Mouse (Mus musculus) kidney, postnatal 14 days (tissue): ENCODE measurements around the gene Ptgdr2.

ENCODE experiments used
- DNase-seq: peaks from one replicate; pipeline ENCODE4 v3.0.0; 2022; ENCODE audit warnings: mixed read lengths

The Ptgdr2 gene

DNA sequence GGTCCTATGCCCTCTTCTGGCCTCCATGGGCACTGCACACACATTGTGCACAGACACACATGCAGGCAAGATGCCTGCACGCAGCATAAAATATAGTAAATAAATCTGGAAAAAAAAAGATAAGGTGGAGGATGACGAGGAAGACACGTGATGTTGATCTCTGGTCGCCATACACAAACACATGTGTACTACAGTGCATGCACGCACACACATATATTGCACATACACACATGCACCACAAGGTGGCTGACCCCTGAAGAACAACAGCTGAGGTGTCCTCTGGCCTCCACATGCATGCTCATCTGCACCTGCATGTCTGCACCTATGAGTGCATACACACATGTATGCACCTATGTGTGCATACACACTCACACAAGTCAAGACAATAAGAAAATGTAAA lies 883 bp upstream of the Ptgdr2 start:
- DNase-seq: no peak

- DNase-seq: no peak
These were observed 1.8 kb downstream of the Ptgdr2 start for GRCm38 (mm10) chr19:10938771-10939170.

DNA sequence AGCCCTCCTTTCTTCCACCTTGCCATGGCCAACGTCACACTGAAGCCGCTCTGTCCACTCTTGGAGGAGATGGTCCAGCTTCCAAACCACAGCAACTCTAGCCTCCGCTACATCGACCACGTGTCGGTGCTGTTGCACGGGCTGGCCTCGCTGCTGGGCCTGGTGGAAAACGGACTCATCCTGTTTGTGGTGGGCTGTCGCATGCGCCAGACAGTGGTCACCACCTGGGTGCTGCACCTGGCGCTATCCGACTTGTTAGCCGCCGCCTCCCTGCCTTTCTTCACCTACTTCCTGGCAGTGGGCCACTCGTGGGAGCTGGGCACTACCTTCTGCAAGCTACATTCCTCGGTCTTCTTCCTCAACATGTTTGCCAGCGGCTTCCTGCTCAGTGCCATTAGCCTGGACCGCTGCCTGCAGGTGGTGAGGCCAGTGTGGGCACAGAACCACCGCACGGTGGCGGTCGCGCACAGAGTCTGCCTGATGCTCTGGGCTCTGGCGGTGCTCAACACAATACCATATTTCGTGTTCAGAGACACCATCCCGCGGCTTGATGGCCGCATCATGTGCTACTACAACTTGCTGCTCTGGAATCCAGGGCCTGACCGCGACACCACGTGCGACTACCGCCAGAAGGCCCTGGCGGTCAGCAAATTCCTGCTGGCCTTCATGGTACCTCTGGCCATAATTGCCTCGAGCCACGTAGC lies 3.3 kb downstream of the Ptgdr2 start:
- peak; percentile 80 for DNase-seq

DNA sequence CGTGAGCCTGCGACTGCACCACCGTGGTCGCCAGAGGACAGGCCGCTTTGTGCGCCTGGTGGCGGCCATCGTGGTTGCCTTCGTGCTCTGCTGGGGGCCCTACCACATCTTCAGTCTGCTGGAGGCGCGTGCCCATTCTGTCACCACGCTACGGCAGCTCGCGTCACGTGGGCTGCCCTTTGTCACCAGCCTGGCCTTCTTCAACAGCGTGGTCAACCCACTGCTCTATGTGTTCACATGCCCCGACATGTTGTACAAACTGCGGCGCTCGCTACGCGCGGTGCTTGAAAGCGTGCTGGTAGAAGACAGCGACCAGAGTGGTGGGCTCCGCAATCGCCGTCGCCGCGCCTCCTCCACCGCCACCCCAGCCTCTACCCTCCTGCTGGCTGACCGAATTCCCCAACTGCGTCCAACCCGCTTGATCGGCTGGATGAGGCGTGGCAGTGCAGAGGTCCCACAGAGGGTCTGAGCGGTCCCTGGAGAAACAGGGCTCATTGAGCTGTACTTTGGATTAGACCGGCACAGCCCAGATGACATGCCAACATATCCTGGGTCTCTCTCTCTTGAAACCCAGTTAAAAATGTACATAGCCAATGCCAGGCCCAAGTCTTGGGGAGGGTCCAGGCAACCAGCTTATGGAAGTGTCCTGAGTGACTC lies 4.0 kb downstream of the Ptgdr2 start:
- peak; percentile 19 for DNase-seq

DNA sequence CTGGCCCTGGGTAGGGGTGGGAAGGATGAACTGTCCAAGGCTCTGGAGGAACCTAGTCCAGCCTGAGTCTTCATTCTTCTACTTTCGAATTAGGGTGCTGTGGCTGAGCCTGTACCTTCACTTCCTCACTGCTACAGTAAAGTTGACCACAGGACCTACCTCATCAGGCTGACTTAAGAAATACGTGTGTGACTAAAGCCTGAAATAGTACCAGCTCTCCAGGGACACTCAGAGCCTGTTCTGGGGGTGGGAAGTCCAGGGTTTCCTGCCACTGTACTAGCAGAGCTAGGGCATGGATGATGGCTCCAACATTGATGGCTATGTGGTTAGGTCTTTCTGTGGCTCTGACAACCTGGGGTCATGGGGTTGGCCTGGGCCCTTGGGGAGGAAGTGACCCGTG lies 7.0 kb downstream of the Ptgdr2 start:
- DNase-seq: no peak

DNA sequence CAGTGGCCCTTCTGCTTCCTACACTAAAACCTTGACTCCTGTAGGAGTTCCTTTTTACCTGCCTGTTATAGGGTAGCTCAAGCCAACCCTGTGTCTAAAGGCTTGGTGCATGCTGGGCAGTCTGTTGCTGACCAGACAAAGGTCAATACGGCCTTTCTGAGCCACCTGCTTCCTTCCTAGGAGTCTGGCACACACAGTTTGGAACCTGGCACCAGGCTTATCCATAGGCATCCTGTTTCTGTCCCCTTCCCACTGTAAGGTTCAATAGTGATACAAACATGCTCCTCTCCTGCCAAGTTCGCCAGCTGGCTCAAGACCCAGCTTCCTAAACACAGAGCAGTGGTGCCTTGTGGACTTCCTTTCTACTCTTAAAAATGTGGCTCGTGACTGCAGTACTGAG lies 9.5 kb downstream of the Ptgdr2 start:
- no peak for DNase-seq

DNA sequence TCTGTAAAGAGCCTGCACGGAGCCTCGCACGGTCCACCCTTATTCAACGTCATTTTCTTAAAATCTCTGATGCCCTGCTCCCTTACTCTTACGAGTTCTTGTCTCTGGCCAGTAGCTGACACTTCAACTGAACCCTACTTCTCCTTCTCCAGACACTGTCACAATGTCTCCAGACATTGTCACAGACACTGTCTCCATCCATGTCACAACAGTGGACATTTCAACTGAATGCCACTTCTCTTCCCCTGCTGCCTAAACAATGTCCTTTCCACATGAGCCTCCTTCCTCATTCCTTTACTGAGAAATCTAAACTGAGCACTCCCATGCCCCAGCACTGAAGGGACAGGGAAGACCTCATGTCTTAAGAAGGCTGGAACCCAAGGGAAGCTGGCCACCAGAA lies 10.3 kb downstream of the Ptgdr2 start:
- DNase-seq: no peak

GRCm38 (mm10) chr19:10948416-10948815 lies 11.5 kb downstream of the Ptgdr2 start:
- no peak for DNase-seq

DNA sequence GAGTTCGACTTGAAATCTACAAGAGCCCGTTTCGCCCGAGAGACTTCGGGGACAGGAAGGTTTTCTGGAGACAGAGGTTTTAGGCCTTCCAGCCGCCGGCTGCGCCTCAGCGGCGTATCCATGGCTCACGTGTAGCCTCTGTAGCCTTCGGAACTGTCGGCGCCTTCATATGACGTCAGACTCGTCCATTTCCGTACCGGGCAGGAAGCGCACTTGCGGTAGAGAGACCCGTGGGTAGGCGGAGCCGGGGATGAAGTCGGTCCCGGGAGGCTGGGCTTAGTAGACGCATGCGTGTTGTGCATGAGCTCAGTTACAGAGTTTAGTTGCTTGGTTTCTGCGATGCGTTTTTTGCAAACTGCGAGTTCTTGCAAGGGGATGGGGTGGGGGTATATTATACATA lies 12.2 kb downstream of the Ptgdr2 start, which contains the start of gene Ccdc86:
Gene Ccdc86, minus strand, starts transcription at position 155 of the 400 bp plus-strand sequence.
- DNase-seq: peak; percentile 97

- no peak for DNase-seq
These were observed 12.6 kb downstream of the Ptgdr2 start for GRCm38 (mm10) chr19:10949558-10949957.

DNA sequence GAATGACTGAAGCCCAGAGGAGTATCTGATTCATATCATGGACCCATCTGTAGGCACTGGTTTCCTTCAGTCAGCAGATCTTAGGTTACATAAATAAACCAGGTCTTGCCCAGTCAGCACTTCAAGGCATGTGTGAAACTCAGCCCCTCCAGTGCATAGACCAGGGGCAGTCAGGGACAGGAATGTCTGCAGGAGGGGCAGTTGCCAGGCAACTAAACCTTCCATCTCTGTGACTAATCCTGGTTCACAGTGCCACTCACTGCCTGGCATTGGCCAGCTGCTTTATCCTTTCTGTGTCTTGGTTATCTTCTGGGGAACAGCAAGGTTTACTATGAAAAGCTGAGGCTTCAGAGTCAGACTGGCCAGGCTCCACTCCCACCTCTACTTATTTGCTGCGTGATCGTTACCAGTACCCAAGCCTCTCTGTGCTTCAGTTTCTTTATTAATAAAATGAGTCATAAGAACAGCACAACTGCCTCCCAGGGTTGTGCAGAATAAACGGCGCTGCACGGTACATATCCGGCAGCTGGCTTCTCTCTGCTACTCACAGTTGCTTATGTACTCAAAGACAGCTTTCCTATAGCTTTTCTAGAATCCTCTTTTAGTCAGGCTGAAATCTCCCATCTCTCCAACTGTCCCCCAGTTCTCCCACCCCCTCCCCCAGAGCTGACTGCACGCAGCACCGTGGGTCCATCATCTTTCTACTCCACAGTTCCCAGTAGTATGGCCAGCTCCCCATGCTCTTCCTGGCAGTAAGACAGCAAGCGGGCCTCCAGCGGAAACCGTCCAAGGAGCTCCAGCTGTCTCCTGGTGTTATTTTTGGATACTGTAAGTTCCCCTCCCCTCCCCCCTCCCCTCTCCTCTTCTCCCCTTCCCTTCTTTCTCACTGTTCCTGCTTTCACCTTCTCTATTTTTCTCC lies 15.3 kb downstream of the Ptgdr2 start:
- peak; percentile 58 for DNase-seq

DNA sequence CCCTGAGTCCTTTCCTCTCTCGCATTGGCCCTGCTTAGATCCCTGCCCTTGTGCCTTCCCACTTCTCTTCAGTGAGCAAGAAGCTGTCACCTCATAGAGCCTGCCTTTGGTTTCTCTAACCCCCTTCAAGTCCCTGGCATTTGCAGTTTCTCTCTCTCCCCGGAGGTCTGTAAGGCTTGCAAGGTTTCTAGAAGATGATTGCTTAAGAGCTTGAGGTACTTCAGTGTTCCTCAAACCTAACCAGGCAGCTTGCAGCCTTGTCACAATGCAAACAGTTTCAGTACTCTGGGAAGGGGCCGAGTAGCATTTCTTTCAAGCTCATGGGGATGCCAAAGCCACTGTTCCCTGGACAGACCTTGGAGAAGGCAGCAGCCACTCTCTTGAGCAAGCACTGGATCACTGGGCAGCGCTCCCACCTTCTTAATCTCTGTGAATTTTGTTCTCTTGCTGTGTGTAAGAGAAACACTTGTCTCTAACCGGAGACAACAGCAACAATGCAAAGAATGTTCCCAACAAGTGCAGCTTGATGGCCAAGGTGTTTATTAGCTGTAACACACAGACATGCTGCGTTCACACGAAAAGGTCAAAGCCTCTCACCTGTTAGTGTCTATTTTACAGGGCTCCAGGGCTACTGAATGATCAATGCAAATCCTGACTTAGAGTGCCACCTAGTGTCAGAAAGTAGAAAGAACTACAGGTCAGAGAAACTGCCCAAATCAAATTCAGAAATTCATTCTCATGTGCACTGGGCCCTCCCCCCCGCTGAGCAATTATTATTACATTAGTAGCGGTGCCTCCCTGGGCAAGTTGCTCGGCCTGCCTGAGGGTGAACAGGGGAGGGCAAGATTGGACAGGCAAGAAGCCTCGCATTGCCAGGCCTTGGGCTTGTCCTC lies 22.4 kb downstream of the Ptgdr2 start:
- peak; percentile 65 for DNase-seq

DNA sequence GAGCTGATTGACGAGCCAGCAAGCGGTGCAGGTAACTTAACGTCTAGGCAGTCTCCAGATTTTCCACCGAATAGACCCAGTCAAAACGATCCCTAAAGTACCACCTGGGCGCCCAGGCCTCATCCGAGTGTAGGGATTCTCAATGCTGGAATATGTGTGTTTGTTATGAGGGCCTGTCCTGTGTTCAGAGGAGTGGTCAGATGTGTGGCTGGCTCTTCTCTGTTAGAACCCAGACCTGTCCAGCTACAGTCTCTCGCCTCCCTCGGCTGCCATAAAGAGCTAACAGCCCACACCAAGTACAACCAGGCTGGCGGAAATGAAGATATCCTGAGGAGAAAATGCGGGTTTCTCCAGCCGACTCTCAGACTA lies 23.0 kb downstream of the Ptgdr2 start:
- no peak for DNase-seq

GRCm38 (mm10) chr19:10965721-10966120 lies 28.8 kb downstream of the Ptgdr2 start:
- DNase-seq: no peak

DNA sequence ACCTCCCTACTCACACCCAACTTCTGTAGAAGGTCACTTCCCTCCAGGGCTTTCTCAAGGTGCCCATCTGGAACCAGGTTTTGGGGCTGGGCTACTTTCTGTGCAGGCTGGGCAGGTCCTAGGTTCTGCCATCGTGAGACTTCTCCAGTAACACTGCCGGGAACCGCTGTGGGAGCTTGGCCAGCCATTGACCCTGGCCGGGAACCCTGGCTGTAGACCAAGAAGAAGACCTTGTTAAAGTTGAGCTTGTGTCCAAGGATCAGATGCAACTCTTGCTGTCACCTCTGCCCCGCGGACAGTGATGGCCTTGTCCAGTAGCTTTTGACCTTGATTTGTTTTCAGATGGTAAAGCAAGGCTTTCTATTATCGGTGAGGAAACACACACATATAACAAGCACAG lies 31.6 kb downstream of the Ptgdr2 start:
- DNase-seq: no peak

DNA sequence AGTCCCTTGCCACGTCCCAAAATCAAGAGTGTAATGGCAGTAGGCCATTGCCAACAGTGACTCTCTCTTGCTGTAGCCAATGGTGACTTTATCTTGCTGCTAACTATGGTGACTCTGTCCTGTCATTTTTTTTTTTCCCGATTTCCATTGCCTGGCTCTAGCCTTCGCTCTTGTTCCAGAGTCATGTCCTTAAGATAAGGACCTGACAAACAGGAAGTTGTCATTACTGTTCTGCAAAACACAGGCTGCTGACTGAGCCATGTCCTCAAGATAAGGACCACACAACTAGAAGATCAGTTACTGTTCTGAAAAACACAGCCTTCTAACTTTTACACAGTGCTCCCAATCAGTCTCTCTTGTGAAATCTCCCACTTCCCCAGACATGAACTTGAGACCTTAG lies 33.5 kb downstream of the Ptgdr2 start:
- DNase-seq: peak; percentile 7

GRCm38 (mm10) chr19:10972660-10973059 lies 35.7 kb downstream of the Ptgdr2 start:
- no peak for DNase-seq

DNA sequence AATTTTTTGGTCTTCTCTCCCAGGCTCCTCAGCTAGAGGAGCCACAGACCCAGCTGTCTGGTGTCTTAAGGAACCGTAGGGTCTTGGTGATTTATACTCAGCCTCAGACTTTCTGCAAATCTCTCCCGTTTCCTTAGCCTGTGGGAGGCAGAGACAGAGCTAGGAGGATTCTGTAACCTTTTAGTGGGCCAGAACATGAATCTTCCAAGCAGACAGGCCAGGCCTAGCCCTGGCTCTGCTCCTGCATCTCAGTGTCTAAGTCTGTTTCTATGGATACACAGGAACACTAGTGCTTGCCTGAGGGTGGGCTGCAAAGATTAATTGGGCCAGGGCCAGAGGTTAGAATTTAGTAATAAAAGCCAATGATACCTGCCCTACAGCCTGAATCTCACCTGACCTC lies 36.2 kb downstream of the Ptgdr2 start:
- peak; percentile 8 for DNase-seq

GRCm38 (mm10) chr19:10974238-10974865 lies 37.4 kb downstream of the Ptgdr2 start, which contains the start of gene Ms4a10:
TSS of gene Ms4a10 (minus strand) at chr19:10974670.
- peak; percentile 37 for DNase-seq

GRCm38 (mm10) chr19:10975187-10975586 lies 38.2 kb downstream of the Ptgdr2 start:
- DNase-seq: no peak

- DNase-seq: no peak
These were observed 39.4 kb downstream of the Ptgdr2 start for GRCm38 (mm10) chr19:10976318-10976717.
